In genomic region chr5:44798056-44798455, GRCm38 (mm10) we compare ENCODE assay signal across 9 mouse cellular contexts. TPM values are rescaled to one million over a fixed set of nuclear protein-coding genes. Genes with fewer than 3 reads are reported as not detected.
A peak's percentile ranks its signal among the peaks of the same experiment; 100 is the strongest.
DNase-seq lines count a peak whose midpoint lies in the region; ATAC-seq and TF ChIP-seq lines count a peak whose summit lies in the region.
"Had no signal": no experiment of that assay in that cellular context is flagged by ENCODE, and none has a peak within 500 bp of the region (broad histone marks: within the 10 kb centered on the region; RNA-seq: fewer than 3 reads in every experiment).

No protein-coding gene starts in this region.

- no peaks in the 10 kb centered on the region for H3K9me3 ChIP-seq in hindbrain, embryonic 11.5 days (ENCODE audit: control insufficient read depth, low read length)
- no peaks in the 10 kb centered on the region for H3K9me3 ChIP-seq in liver, postnatal 0 days (ENCODE audit: low read length)

- no peak for TF ChIP-seq CTCF in heart, adult 2 months (IDR thresholded peaks at IDR 0.05)
- TF ChIP-seq CTCF in liver, postnatal 0 days (IDR thresholded peaks at IDR 0.05; ENCODE audit: low read depth): no peak

- intact Hi-C loops in heart, adult 2 months (cut with DNase I): loop anchor here (2.0 kb wide), 1 partner anchor 31 kb away; no protein-coding TSS in a partner anchor

- WGBS in heart, adult 2 months: 24% methylated on average over 2 of the region's 2 CpGs
- WGBS in hindbrain, embryonic 11.5 days: 13% methylated on average over 2 of the region's 2 CpGs
- 36% methylated on average over 2 of the region's 2 CpGs for WGBS in liver, postnatal 0 days (ENCODE audit: insufficient replicate concordance)

- peak overlapping the region; percentile 67 for H3K9ac ChIP-seq in heart, adult 2 months (ENCODE audit: low read depth, low read length)
- H3K9ac ChIP-seq in hindbrain, embryonic 11.5 days (ENCODE audit: low read depth, low read length): no peak overlapping the region
- no peak overlapping the region for H3K9ac ChIP-seq in liver, postnatal 0 days (replicated peaks)

- peak overlapping the region; percentile 81 for H3K27ac ChIP-seq in heart, adult 2 months
- H3K27ac ChIP-seq in hindbrain, embryonic 11.5 days (ENCODE audit: low read depth, low read length): no peak overlapping the region
- H3K27ac ChIP-seq in liver, postnatal 0 days (ENCODE audit: low read depth): no peak overlapping the region

- H3K27me3 ChIP-seq in heart, adult 2 months (ENCODE audit: control insufficient read depth, insufficient read depth, low read length): no peaks in the 10 kb centered on the region
- H3K27me3 ChIP-seq in hindbrain, embryonic 11.5 days (ENCODE audit: control insufficient read depth, insufficient read depth, low read length): no peaks in the 10 kb centered on the region
- no peaks in the 10 kb centered on the region for H3K27me3 ChIP-seq in liver, postnatal 0 days (ENCODE audit: insufficient read depth, low read length)

- H3K4me3 ChIP-seq in heart, adult 2 months: peak overlapping the region; percentile 59
- H3K4me3 ChIP-seq in hindbrain, embryonic 11.5 days (ENCODE audit: low read depth, low read length): peak overlapping the region; percentile 34
- H3K4me3 ChIP-seq in liver, postnatal 0 days (ENCODE audit: low read depth, low read length): peak overlapping the region; percentile 38

- no peak for ATAC-seq in hindbrain, embryonic 11.5 days (ENCODE audit: low FRiP score)
- ATAC-seq in liver, postnatal 0 days: no peak

- H3K4me2 ChIP-seq in hindbrain, embryonic 11.5 days (replicated peaks; ENCODE audit: low read depth, low read length): peak overlapping the region; percentile 54; the same call in 1 of the 2 replicates
- peak overlapping the region; percentile 39; the same call in 1 of the 2 replicates for H3K4me2 ChIP-seq in liver, postnatal 0 days (ENCODE audit: low read depth, low read length)

- H3K4me1 ChIP-seq in heart, adult 2 months (ENCODE audit: control insufficient read depth, insufficient read depth, low read length): no peaks in the 10 kb centered on the region; the same call in none of the 2 replicates
- H3K4me1 ChIP-seq in hindbrain, embryonic 11.5 days (replicated peaks; ENCODE audit: control insufficient read depth, insufficient read depth, low read length): no peaks in the 10 kb centered on the region
- H3K4me1 ChIP-seq in liver, postnatal 0 days (ENCODE audit: insufficient read depth): no peaks in the 10 kb centered on the region

- peaks cover 2% of the 10 kb centered on the region; the same call in 1 of the 2 replicates for H3K79me2 ChIP-seq in heart, adult 2 months (replicated peaks; ENCODE audit: control insufficient read depth, insufficient read depth, low read length)

- TF ChIP-seq EP300 in heart, adult 2 months (IDR thresholded peaks at IDR 0.05; ENCODE audit: insufficient read depth, low read depth, low read length): no peak
- no peak for TF ChIP-seq EP300 in liver, postnatal 0 days (IDR thresholded peaks at IDR 0.05; ENCODE audit: low read depth)

- TF ChIP-seq POLR2A in heart, adult 2 months (IDR thresholded peaks at IDR 0.05; ENCODE audit: insufficient read depth, low read depth, low read length): no peak

- no peaks in the 10 kb centered on the region for H3K36me3 ChIP-seq in heart, adult 2 months (ENCODE audit: control insufficient read depth, insufficient read depth, low read length)
- no peaks in the 10 kb centered on the region for H3K36me3 ChIP-seq in hindbrain, embryonic 11.5 days (ENCODE audit: control insufficient read depth, insufficient read depth, low read length)
- H3K36me3 ChIP-seq in liver, postnatal 0 days (replicated peaks; ENCODE audit: insufficient read depth, low read length): no peaks in the 10 kb centered on the region

- no peak for DNase-seq in heart, adult 2 months
- DNase-seq in heart, adult 9 months (ENCODE audit: low spot score in 2 of 2): no peak
- peak; percentile 33 for DNase-seq in 416B (ENCODE audit: low read depth)
- DNase-seq in hindbrain, embryonic 11.5 days (ENCODE audit: low spot score): peak; percentile 6
- no peak for DNase-seq in liver, postnatal 0 days
- DNase-seq in thymus, postnatal 25 days: no peak
- no peak for DNase-seq in spleen, postnatal 4 days (ENCODE audit: low spot score in 2 of 2)
- no peak for DNase-seq in right cerebral cortex, postnatal 4 days

RNA-seq across cellular contexts. Expression of gene Ldb2, which starts 1.4 kb away (rescaled TPM):
- 1 to 10 TPM; 7.3 to 7.6 TPM for total RNA-seq in heart, adult 2 months (2021)
- polyA plus RNA-seq in heart, adult 2 months (2012; rRNA removed): 15.1 and 21.1 TPM in 2 replicates
- polyA plus RNA-seq in hindbrain, embryonic 11.5 days (2014; fragmentation: Nextera tagmentation; extraction: Ambion mirVana): 27.2 and 33.6 TPM in 2 replicates
- polyA plus RNA-seq in liver, postnatal 0 days (2015; fragmentation: Nextera tagmentation; extraction: Ambion mirVana): 4.9 TPM in 2 replicates
- polyA plus RNA-seq: erythroblast, embryonic 14.5 days had no signal

Comparison
In these comparisons a context has a peak if more than half of its experiments do, and no peak if none do; other contexts are left out.
1. DNase-seq: peak in 416B (single experiment) and hindbrain, embryonic 11.5 days (single experiment); none in heart, adult 2 months (0 of 2), heart, adult 9 months (0 of 2), liver, postnatal 0 days (single experiment), thymus, postnatal 25 days (single experiment), spleen, postnatal 4 days (0 of 2) and right cerebral cortex, postnatal 4 days (single experiment).
2. Peak in every context shown above with its lines, with median percentiles within 50 percentile points of each other: H3K4me3 ChIP-seq.